Mouse (Mus musculus): ENCODE results near the gene Zfp977. TPM values are rescaled to one million over a fixed set of nuclear protein-coding genes. Genes with fewer than 3 reads are reported as not detected.

Gene Zfp977
- total RNA-seq, 1 experiment = 38.4 TPM

GRCm38 (mm10) chr7:42551766-42552165, 40.6 kb downstream of the Zfp977 start:
- Histone ChIP-seq H3K9ac (ENCODE audit: insufficient read depth, low read depth, low read length, poor library complexity, severe bottlenecking) (no peak overlapping the region), H3K27ac (ENCODE audit: insufficient read depth, low read depth, low read length, poor library complexity, severe bottlenecking) (no peak overlapping the region; the same call in 1 of the 2 replicates), H3K9me3 (ENCODE audit: control insufficient read depth, insufficient read depth, low read depth, low read length) (no peaks in the 10 kb centered on the region), H3K36me3 (ENCODE audit: control insufficient read depth, insufficient read depth, low read length, poor library complexity, severe bottlenecking) (no peaks in the 10 kb centered on the region), H3K4me3 (ENCODE audit: insufficient read depth in 1 of 2, low read depth in 1 of 2, low read length in 2 of 2, poor library complexity in 1 of 2, severe bottlenecking in 1 of 2) (no peak overlapping the region), H3K4me1 (ENCODE audit: control insufficient read depth in 2 of 2, insufficient read depth in 2 of 2, low read length in 2 of 2, poor library complexity in 1 of 2) (no peaks in the 10 kb centered on the region)
- TF ChIP-seq ZC3H11A (IDR thresholded peaks at IDR 0.05; ENCODE audit: borderline replicate concordance, low read depth, low read length) (no peak), ZNF384 (IDR thresholded peaks at IDR 0.05; ENCODE audit: low read depth, low read length) (no peak), HCFC1 (IDR thresholded peaks at IDR 0.05; ENCODE audit: borderline replicate concordance, insufficient read depth, low read length) (no peak), CHD2 (IDR thresholded peaks at IDR 0.05; ENCODE audit: low read depth, low read length) (no peak)
- peak; percentile 31 for DNase-seq (ENCODE audit: low read depth, low spot score)
- in situ Hi-C loops (cut with MboI; ENCODE audit: low sequenced_read_pairs in 2 of 2, unreplicated experiment in 2 of 2) = no loop called here

Other genes starting within 250 kb of the Zfp977 start
- gene 4933421I07Rik, start 144.4 kb downstream of the Zfp977 start, total RNA-seq (2012; rRNA removed) = not detected in 2 replicates
- gene Zfp141, start 86.8 kb downstream of the Zfp977 start, total RNA-seq (2012; rRNA removed) = 41.8 and 56.6 TPM in 2 replicates
- not detected in 2 replicates for gene Gm21028, start 14.0 kb downstream of the Zfp977 start, total RNA-seq (2012; rRNA removed)
- gene Zfp976, start 50.0 kb upstream of the Zfp977 start, total RNA-seq (2012; rRNA removed) = 16.0 and 17.8 TPM in 2 replicates
- 21.2 and 22.9 TPM in 2 replicates for gene Zfp975, start 100.2 kb upstream of the Zfp977 start, total RNA-seq (2012; rRNA removed)
- 45.3 and 50.6 TPM in 2 replicates for gene Gm17067, start 134.5 kb upstream of the Zfp977 start, total RNA-seq (2012; rRNA removed)
- gene Vmn2r62, start 201.0 kb upstream of the Zfp977 start, total RNA-seq (2012; rRNA removed) = 0.05 TPM in 1 of 2 replicates, not detected in the other

Data from ES-E14 (cell line).